Mouse (Mus musculus): ENCODE results near the gene Skap1.
"Not testable (repeated sequence)": the region's sequence is repeated elsewhere in the genome, so short reads cannot be mapped to it uniquely, and the experiment has no call there.

Skap1 gene

GRCm38 (mm10) chr11:96711268-96711667, 246.9 kb downstream of the Skap1 start:
- no peak for DNase-seq

GRCm38 (mm10) chr11:96711670-96712069, 247.3 kb downstream of the Skap1 start:
- no peak for DNase-seq

DNA sequence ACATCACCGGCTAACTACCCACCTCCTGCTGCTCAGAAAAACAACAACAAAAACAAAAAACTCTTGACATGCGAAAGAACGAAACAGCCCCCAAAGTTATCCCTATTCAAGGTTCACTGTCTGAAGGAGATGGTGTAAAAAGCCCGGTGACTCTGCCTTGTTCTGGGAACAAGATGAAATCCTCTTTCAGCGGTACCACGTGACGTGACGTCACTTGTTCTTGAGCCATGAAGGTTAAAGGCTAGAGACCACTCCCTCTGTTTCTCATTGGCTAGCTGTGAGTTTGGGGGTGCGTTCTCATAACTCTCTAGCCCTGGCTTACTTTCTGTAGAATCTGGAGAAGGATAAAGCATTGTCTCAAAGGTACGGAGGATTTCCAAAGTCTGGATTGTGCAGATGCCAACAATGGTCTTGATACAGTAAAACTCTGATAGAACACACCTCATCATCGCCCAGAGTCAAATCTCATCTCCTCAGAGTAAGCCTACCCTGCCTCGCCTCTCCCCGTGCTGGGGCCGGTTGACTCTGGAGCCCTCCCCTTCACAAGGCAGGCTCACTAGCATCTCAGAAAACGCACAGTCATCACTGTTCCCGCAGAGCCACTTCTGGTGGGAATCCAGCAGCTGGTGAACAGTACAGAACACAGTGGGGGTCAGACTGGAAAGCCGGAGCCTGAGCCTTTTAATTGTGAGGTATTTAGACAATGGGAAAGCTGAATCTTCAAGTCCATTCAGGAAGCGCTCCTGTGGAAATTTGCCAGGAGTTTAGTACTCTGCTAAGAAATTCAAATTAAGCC, 249.0 kb downstream of the Skap1 start:
- DNase-seq, result no peak

DNA sequence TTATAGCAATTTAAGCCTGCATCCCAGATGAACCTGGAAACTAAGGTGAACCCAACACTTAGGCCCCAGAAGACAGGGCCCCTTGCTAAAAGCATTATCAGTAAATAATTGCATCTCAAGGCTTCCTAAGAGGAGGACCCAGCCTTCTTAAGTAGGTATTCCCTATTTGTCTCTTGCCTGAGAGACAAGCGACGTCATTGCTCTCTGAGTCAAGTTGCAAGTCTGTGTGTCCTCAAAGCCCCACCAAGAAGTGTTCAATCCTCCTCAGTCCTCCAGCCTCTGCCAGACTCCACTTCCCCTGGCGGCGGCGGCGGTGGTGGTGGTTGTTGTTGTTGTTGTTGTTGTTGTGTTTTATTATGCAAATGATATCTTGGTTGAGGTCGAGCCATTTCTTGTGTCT, 249.6 kb downstream of the Skap1 start:
- DNase-seq, result no peak

GRCm38 (mm10) chr11:96715168-96715567, 250.8 kb downstream of the Skap1 start:
- not testable (repeated sequence) for DNase-seq

DNA sequence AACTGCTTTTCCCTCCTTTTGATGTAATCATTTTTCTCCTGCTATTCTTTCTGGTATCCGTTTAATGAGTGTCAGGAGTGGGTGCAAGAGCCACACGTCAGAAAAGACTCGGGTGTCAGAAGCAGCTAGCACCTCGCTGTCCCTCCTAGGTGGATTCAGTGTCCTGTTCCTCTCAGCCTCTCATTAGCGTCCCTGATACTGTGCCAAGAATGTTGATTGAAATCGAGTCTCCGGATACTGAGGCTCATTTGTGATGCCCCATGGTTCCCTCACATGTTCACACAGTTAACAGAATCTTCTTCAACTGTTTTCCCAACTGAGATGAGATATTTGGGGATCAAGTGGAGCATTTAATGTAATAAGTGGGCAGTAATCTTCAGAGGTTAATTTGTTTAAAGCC, 254.2 kb downstream of the Skap1 start:
- no peak for DNase-seq

DNA sequence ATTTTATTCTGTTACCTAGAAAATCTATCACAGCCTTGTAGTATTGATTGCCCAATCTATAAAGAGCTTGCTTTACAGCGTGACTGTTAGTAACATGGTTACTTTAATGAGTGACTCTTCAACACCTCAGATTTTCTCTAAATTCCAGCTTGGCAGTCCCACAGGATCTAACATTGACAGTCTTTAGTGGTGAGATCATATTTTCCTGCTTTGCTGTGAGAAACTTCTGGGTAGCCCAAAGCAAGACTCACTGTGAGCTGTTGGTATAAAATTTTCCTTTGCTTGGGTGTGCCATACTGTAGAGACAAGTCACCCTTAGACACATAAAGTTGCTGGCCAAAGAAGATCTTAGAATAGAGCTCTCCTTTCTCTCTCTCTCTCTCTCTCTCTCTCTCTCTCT, 261.4 kb downstream of the Skap1 start:
- DNase-seq, result no peak

DNA sequence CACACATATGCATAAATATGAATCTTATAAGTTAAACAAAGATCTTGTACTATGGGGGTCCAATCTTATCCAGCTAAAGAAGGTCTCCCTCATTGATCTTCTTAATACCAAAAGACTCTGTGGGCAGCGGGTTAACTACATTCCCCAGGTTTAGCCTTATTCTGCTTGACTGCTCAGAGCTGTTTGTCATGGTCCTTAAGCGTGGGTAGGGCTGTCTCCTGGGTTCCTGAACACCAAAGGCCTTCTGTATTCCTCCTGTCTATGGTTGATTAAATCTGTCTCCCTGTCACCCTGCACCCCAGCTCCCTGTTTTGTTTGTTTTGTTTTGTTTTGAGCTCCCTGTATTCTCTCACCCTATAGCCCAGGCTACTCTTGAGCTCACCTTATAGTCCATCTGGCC, 264.2 kb downstream of the Skap1 start:
- DNase-seq, result no peak

GRCm38 (mm10) chr11:96729462-96729861, 265.1 kb downstream of the Skap1 start:
- DNase-seq, result peak; percentile 27

DNA sequence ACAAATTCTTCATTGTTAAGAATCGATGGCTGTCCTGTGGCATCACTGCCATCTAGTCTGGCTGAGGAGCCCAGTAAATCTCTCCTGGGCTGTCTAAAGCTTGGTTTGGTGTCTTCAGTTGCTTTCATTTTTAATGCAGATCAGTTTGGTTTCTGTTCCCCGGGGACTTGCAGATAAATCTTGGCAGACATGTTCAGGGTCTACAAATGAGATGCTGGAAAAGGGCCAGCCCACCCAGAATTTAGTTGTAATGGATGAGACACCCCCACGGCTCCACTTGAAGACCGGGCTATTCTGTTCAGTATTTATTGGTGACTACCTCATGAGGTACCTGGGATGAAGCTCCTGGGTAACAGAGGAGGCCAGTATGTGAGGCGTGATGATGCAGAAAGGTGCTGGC, 265.9 kb downstream of the Skap1 start:
- DNase-seq, result no peak

DNA sequence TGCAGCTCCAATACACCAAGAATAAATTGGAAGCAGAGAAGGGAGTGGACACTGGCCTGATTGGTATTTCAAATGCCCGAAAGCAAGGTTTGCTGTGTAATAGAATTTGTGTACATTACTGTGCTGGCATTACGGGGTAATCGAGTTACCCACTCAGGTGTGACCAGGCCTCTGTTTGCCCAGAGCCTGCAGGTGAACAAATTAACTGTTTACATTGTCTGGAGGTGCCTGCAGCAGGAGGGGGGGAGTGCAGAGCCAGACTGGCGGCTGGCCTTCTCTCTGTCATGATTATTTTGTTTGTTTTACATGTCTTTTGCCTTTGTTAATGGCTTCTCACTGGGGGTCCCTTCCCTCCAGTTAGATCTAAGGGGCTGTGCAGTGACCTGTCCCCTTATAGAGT, 268.3 kb downstream of the Skap1 start:
- no peak for DNase-seq

DNA sequence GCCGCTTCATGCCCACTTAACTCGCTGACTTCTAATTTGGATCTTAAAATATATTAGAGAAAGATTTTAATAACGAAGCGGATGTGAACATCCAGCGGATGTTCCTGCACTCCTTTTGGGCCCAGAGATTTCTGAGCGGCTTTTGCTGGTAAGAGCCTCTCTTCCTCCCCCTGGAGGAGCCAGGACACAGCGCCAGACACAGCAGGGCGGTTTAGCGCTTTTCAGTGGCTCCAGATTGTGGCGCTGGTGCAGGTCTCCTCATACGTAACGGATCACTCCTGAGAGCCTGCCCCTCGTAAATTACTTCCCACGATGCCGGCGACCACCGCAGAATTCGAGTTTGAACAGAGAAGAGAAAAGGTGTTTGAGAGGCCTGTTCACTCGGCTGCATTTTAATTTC, 271.5 kb downstream of the Skap1 start:
- peak; percentile 49 for DNase-seq

- DNase-seq, result no peak
Observed at GRCm38 (mm10) chr11:96736361-96736760, 272.0 kb downstream of the Skap1 start.

DNA sequence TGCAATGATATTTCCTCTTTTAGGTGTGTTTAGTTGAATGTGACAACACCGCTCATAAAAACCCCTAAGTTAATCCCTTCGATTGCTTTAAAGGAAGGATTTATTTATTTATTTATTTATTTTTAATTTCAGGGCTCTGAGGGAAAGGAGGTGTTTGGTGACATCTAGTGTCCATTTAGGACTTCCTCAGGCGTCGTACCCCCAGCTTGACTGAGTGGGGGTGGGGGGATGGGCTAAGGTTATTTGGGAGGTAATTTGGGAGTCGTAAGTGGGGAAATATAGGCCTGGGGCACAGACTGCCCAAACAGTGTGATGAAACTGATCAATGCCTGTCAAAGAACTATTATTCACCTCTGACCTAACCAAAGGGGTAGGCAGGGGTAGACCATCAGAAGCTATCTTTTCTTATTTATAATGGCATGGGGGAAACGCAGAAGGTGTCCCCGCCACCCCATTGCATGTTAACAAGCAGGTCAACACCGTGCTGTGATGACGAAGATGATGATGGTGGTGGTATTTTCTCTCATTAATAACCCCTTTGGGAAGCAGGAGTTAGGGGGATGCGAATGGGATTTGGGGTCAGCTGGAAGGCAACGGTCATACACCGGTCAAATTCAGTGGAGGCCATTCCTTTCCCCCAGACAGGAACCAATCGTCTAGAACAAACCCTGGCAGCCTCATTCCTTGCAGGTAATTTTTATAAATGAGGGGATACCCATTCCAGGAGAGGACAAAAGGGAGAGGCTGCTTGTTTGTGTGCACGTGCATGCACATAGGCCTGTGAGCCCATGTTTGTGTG, 273.5 kb downstream of the Skap1 start:
- no peak for DNase-seq

DNA sequence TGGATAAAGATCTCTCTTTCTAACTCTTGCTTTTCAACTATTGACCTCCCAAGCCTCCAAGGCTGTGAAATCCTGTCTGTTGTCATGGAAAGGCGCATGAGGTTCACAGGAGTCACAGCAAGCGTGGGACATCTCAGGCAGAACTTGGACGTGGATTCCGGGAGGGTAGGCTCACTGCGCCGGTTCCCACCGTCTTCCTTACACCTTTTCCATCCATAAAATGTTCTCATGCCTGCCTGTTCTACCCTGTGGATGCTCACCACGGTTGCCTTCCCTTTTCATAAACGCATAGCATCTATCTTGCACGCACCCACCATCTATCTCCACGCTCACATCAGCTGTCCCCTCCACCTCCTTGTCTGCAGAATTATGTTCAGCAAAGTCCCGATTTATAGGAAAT, 276.4 kb downstream of the Skap1 start:
- no peak for DNase-seq

GRCm38 (mm10) chr11:96741995-96742394, 277.6 kb downstream of the Skap1 start:
- peak; percentile 56 for DNase-seq

GRCm38 (mm10) chr11:96743000-96743399, 278.6 kb downstream of the Skap1 start:
- DNase-seq, result peak; percentile 41

DNA sequence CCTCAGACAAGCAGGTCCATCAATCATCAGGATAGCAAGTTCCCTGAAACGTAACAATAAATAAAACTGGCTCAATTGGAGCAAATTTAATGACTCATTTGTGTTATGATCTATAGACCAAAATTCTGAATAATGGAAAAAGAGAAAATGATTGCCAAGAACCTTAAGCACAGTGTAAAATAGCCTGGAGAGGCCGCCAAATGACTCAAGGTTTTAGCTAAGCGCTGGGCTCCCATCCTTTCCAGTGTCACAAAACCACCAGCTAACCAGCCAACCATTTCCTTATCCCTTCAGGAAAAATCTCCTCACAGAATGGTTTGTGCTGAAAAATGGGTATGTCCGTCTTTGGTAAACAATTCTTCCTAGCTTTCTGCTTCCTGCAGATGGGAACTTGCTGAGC, 279.5 kb downstream of the Skap1 start:
- DNase-seq, result no peak

DNA sequence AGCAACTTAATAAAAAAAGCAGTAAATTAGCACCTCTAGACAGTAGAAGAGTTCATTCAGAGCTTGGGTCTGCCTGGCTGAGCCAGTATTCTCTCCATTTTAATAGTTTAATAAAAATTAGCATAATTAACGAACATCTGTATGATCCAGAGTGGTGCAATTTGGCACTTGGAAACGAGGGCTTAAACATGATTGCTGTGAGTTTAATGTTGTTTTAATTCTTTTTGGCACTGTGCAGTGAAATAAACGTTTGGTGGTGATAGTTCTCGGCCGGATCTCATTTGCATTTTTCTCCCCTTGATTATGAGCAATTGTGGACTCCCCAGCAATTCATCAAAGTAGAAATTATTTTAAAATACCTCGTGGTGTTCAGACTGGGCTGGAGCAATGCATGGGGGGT, 282.3 kb downstream of the Skap1 start:
- no peak for DNase-seq

GRCm38 (mm10) chr11:96747555-96747954, 283.2 kb downstream of the Skap1 start:
- no peak for DNase-seq

DNA sequence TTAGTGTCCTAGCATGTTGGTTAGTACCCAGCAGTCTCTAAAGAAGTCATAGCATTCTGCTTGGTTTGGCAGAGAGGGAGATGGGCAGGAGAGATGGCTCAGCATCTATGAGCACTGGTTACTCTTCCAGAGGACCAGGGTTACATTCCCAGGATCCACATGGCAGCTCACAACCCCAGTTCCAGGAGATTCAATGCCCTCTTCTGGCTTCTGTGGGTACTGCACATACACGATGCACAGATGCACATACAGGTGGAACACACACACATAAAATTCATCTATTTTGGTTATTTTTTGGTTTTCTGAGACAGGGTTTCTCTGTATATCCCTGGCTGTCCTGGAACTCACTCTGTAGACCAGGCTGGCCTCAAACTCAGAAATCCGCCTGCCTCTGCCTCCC, 290.9 kb downstream of the Skap1 start:
- DNase-seq, result no peak

- DNase-seq, result no peak
Observed at GRCm38 (mm10) chr11:96757421-96757820, 293.0 kb downstream of the Skap1 start.

- no peak for DNase-seq
Observed at GRCm38 (mm10) chr11:96758402-96758801, 294.0 kb downstream of the Skap1 start.

DNA sequence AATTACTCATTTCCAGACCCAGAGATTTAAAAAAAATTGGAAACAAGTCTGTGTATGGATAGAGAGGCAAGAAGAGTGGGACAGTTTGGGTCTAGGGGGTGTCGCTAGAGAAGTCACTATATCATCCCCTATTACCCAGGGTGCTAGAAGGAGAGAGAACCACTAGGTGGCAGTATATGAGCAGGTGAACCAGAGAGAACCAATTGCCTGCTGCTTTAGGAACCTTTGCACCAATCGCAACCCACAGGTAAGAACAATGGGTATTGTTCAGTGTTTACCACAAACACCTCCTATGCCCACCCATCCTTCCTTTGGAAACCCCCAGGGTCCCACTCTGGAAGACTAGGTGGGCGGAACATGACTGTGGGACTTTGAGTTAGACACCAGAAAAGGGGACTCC, 295.6 kb downstream of the Skap1 start:
- DNase-seq, result peak; percentile 45
